Mouse (Mus musculus) kidney, adult 11 months (tissue): ENCODE data around the gene Nkain2.
"Not testable (repeated sequence)": the region's sequence is repeated elsewhere in the genome, so short reads cannot be mapped to it uniquely, and the experiment has no call there.

ENCODE experiments used
- DNase-seq: peaks from one replicate; pipeline ENCODE4 v3.0.0; 2022

Gene Nkain2

GRCm38 (mm10) chr10:32052546-32053295, 837.5 kb downstream of the Nkain2 start:
- DNase-seq = no peak

DNA sequence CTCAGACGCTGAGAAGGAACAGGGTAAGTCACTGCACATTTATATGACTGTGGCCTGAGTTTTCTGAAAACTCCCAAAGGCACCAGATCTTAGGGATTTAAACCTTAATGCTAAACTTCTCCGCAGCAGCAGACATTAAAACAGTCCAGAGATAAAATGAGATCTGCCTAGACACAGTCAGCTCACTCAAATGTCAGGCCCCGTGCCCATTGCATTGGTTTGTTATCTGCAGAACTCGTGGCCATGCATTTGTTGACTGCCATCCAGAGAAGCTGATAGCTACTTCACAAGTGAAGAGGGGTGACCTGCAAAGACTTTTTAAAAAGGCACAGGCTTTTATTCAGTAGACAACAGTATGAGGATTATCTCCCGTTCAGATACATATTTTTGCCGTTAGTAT, 838.2 kb downstream of the Nkain2 start:
- DNase-seq = no peak

DNA sequence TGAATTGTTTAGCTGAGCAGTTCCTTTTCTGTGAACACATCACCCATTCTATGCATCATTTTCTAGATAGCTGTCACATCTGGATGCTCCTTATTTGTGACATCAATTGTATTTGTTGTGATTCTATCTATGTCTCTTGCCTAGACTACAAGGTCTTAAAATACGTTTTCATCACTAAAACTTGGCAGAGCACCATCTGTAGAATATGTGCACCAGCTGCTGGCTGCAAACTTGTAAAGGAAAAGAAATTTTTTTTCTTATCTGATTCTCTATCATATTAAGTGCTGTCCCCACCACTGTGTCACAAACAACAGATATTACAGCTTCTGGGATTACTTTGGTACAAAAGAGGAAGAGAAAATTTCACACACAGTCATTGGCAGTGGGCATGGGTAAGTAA, 860.3 kb downstream of the Nkain2 start:
- no peak for DNase-seq

- no peak for DNase-seq
Observed at GRCm38 (mm10) chr10:32018385-32018784, 871.9 kb downstream of the Nkain2 start.

DNA sequence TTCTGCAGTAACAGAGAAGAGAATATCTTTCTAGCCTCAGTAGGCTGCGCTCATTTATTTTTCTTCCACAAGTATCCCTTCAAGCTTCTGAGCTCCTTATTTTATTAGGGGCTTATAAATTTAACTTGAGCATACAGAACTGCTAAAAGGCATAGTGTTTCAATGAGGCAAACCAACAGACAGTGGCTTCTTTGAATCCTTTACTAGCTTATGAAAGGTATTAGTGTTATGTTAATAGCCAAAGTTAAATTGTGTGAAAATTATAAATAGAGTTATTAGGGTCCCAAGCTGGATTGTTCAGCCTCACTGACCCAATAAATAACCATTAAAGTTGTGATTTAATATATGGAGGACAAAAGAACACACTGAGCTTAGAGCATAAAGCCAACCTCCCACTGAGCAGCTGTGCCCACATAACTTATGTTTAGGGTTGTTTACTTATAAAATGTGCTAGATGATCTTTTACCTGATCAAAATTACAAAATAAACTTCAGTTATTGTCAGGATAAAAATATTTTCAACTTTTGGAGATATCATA, 889.0 kb downstream of the Nkain2 start:
- no peak for DNase-seq

DNA sequence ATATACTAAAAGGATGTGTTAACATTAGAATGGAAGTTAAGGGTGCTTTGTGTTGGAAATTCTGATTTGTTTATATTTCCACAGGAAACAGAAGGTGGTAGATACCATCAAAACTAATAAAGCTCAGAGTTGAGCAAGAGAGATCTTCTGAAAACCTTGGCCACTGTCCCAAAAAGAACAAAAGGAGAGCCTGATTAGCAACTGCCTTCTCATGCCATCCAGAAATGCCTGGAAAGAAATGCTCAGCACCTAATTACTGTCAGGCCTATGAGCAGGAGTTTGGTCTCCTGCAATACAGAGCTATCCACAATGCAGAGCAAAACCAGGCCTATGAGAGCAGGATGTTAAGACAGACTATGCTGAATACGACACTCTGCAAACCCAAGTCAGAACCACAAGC, 897.1 kb downstream of the Nkain2 start:
- DNase-seq = no peak

GRCm38 (mm10) chr10:31978387-31978786, 911.9 kb downstream of the Nkain2 start:
- no peak for DNase-seq

DNA sequence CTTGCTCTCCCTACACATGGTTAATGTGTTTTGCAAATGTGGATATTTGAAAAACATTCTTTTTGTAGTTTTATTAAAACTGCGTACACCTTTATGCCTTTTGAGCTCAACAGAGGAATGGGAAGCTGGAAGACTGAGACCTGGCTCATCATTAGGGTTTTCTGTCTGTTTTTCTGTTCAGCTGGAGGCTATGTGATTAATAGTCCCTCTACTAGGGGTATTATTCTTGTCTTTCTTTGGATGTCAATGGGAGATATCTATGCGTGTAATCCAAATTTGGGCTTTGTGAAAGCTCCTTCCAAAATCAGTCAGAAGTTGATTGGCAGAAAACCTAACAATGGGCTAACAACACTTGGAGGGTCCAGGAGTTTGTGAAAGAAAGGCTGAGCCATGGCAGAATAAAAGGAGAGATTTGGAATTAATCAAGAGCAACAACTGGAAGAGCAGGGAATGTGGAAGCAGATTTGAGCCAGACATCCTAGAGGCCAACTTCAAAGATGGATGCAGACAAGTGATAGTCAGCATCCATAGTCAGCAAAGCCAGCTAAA, 943.0 kb downstream of the Nkain2 start:
- no peak for DNase-seq

DNA sequence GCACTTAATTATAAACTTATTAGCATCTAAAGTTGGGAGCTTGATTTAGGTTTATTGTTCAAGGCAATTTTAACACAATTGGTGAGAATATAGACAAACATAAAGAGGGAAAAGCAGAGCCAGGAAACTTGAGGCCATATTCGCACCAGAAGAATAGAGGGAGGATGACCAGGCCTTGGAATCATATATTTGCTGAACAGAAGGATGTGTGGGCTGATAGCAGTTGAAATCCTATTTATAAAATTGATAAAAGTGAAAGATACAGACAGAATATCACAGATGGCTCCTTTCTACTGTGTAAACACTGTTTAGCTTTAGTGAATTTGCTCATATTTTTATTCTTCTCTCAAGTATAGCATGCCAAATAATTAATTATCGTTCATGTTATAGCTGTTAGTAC, 958.3 kb downstream of the Nkain2 start:
- no peak for DNase-seq

- no peak for DNase-seq
Observed at GRCm38 (mm10) chr10:31927657-31928056, 962.6 kb downstream of the Nkain2 start.

GRCm38 (mm10) chr10:31920901-31921300, 969.4 kb downstream of the Nkain2 start:
- not testable (repeated sequence) for DNase-seq

DNA sequence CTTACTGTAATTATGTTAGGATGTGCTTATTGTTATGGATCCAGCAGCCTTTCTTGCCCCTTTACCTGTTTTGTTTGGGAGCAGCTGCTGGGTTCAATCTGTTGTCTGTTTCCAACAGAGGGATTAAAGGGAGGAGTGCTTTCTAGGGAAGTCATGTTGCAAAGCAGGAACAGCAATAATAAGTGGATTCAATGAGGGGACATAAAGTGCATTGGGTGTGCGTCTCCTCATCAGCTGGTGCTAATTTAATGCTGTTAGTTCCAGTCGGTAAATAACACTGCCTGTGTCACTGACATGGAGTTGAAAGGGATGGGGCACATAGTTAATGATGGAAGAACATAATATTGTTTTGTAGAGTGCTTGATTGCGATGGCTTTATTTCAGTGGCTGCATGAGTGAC, 982.8 kb downstream of the Nkain2 start:
- DNase-seq = no peak

- DNase-seq = no peak
Observed at GRCm38 (mm10) chr10:31899501-31899900, 990.8 kb downstream of the Nkain2 start.

DNA sequence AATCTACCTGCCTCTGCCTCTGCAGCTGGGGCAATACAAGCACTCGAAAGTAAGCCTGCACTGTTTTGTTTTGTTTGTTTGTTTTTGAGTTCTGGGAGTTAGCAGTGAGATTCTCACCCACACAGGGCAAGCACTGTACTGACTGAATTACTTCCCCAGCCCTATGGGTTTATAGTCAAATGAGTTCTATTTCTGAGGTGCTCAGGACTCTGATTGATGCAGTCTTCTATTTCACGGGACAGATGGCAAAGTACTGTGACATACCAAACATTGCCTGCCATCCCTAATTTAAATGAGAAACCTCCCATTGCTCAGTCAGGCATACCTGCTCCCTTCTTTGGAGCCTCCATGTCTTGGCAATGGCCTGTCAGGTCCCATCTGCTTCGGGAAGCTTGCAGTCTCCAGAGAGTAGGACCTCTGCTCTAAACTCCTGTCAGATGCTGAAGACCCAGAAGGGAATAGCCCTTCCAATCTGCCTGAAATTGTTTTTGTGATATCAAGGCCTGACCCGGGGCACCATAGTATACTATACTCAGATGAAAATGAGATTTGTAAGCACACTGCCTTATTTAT, 1016.9 kb downstream of the Nkain2 start:
- DNase-seq = no peak

DNA sequence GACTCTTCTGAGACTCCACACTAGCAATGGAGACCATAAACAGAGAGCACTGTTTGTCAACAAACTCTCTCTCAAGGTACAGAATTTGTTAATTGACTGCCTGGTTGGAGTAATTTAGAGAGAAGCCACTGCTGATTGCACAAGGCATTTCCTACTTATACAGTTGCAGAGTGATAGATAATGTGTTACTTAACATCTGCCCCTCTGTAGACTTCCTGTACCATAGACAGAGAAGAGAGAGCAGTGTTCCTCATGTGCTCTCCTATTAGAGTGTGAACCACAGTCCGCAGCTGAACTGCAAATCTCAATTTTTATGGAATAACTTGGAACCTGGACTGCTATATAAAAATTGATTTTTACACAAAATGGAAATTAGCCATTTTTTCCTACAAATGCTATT, 1022.0 kb downstream of the Nkain2 start:
- DNase-seq = no peak

DNA sequence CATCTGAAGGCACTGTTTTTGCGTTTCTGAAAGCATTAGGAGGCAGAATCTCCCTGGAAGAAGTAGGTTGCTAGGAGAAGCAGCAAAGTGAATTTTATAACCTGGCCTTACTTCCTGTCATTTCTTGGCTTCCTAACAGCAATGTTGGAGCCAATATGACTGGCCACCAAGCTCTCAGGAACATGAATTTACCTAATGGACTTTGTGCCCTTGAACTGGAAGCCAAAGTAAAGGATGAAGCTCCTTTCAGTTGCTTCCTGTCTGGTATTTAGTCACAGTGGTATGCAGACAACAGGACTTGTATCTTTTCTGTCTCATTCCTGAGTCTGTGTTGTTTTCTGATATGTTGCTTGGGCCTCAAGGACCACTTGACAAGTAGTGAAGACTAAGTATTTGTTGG, 1063.2 kb downstream of the Nkain2 start:
- DNase-seq = no peak

- no peak for DNase-seq
Observed at GRCm38 (mm10) chr10:31812543-31812942, 1077.7 kb downstream of the Nkain2 start.

DNA sequence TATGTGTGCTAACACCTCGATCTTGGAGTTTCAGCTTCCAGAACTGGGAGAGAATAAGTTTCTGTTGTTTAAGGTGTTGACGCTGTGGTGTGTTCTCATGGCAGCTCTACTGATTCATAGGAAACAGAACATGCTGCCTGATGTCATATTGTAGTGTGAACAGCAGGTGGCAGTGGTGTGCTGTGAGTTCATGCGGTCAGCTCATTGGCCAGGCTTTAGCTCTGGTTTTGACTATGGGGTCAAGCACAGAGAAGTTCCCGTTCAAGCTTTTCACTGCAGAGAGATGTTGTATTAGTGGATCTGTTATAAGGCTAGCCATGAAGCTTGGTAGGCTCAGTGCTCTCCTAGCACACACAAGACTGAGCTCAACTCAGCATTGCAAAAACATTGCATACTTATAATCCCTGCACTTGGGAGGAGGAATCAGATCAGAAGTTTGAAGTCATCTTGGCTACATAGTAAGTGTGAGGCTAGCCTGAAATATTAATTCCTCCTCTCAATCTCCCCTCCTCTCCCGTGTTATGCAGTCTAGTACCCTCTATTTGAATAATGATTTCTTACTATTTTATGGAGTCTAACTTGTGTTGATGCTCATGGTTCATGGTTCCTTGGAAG, 1147.7 kb downstream of the Nkain2 start:
- DNase-seq = peak; percentile 18

- peak; percentile 70 for DNase-seq
Observed at GRCm38 (mm10) chr10:31728036-31728435, 1162.2 kb downstream of the Nkain2 start.

- DNase-seq = no peak
Observed at GRCm38 (mm10) chr10:31647270-31647669, 1243.0 kb downstream of the Nkain2 start.

DNA sequence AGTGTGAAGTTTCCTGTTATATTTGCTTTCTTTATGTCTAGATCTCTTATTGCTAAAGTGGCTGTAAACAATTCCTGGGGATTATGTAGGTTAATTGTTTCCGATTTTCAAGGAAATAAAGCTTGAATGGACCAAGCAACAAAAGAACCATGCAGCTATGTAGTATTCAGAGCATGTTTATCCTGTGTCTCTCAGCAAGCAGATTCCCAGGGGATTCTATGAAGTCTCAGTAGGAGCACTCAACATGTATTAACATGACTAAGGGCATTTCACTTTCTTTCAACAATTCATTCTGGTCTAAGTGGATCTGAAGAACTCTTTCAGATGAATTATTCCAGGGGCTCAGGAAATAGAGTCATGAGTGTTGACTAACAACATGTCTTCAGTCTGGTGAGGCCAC, 1244.2 kb downstream of the Nkain2 start:
- DNase-seq = no peak
